Mouse (Mus musculus): Measurements from ENCODE around the gene Cox15.

DNA sequence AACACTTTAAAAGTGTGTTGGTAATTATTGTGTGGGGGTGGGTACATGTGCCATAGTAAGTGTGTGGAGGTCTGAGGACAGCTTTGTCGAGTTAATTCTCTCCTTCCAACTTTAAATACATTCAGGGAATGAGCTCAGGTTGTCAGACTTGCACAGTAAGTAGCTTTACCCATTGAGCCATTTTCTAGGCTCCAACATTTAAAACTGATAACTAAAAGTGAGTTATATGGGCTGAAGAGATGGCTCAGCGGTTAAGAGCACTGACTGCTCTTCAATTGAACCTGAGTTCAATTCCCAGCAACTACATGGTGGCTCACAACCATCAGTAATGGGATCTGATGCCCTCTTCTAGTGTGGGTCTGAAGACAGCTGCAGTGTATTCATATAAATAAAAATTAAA, 1.4 kb upstream of the Cox15 start:
- no peak for TF ChIP-seq POLR2A (IDR thresholded peaks at IDR 0.05; ENCODE audit: borderline replicate concordance, low read depth, low read length)
- no peak for TF ChIP-seq CTCF (IDR thresholded peaks at IDR 0.05; ENCODE audit: low read depth, low read length)
